Mouse (Mus musculus): ENCODE results near the gene Tanc2.

The Tanc2 gene

DNA sequence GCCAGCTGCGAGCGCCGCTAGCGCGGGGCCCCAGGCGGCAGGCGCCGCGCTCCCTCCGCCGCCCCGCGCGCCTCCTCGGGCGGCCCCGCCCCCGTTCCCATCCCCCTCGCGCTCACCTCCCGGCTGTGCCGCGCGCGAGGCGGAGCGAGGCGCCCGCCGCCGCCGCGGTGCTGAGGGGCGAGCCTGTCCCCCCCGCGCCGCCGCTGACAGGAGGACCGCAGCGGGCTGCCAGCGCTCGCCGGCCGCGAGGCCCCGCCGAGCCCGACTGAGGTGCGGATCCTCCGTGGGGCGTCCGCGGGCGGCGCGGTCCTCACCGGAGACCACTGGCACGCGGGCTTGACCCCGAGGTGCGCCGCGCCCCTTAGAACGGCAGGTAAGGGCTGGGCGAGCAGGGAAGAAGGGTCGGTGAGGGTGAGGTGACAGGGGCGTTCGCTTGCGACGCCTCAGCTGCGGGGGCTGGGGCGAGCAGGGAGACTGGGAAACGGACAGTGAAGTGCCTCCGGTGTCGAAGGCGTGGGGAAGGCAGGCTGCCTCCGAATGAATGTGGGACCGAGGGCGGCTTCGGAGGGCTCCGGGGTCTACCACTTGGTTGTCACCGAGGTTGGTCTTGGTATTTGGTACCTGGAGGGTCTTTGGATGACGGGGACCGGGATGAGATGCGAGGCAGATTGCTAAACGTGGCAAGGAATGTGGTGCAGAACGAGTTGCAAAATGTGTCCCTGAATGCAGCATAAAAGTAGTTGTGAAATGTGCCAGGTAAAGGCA is at the start of gene Tanc2:
Tanc2 (plus strand) TSS at position 110 of the 765 bp plus-strand sequence.
- peak; percentile 72 for DNase-seq (ENCODE audit: extremely low spot score, low spot score)

DNA sequence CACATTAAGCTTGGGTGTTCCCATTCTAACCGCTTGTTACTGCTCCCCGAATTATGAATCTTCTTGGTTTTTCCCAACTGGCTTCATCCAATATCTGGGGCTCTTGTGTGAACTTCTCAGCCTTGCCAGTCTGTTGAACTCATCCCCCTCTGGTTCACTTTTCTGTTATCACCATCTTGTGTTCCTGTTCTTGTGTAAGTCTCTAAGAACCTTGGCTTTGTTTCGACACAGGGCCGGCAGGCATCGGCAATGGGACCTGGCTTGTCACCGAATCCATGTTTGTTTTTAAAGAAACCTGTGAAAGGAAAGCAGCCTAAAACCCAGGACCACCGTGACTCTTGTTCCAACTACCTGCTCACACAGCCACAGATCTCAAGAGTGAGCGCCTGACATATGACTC is 49.0 kb upstream of the Tanc2 start:
- DNase-seq (ENCODE audit: extremely low spot score, low spot score) = no peak

DNA sequence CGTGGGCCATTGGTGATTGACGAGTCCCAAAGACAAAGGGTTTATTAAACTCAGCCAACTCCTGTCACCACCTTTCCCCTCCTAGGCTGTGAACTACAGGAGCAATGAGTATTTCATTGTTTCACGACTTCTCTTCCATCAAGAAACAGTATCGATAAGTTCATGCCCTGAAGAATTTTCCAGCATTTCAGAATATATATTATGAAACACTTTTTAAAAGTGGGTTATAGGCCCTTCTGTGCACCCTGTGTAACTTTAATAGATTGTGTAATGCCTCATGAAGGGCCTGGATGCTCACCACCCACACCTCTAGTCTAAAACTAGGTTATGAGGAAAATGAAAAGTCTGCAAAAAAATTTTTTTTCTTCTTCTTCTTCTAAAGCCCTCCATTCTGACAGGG is 48.4 kb upstream of the Tanc2 start:
- no peak for DNase-seq (ENCODE audit: extremely low spot score, low spot score)

DNA sequence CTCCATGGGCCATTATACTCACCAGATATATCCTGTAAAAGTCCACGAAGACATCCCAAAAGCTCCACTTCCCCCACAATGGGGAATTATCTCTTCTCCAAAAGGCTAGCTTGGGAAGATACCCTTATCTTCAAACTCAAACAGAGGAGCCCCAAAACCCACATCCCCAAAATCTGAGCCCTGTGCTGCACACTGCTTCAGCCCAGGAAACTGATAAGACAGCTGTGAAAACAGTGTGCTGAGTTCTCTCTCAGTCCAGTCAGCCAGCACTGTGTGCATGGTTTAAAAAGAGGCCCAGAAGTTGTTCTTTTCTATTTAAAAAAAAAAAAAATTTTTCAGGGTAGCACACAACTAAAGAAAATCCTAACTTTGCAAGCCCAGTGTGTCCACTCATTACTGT is 47.7 kb upstream of the Tanc2 start:
- DNase-seq (ENCODE audit: extremely low spot score, low spot score) = no peak

DNA sequence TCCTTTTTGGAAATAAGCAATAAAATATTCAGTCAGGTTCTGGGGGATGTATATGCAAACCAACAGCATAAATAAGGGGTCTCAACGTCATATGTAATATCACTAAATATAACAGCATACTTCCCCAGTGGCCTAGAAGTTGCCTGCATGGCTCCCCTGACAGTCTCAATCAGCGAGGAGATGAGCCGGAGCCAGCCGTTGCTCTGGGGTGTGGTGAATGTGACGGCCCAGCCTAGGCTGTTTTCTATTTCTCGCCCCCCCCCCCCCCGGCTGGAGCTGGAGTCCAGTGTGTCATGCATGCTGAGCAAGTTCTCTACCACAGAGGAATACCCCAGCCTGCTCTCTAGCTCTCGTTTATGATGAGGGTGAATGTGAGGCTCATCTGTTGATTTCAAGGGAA is 44.0 kb upstream of the Tanc2 start:
- no peak for DNase-seq (ENCODE audit: extremely low spot score, low spot score)

DNA sequence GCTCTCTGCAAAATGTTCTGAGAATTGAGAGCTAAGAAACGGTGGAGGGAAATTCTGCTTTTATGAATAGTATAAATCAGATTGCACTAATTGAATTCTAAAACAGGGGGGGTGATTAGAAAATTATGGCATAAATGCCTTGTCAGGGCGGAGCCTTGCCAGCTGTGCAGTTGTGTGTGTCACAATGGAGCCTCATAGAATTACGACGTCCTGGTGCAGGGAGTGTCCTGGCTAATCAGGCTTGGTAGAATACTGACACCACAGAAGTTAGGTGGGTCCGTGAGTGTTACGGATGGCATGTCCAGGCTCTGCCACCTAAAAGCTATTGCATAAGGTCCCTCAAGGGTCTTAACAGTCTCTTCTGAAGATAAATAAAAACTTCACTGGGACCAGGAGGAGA is 43.4 kb upstream of the Tanc2 start:
- no peak for DNase-seq (ENCODE audit: extremely low spot score, low spot score)

DNA sequence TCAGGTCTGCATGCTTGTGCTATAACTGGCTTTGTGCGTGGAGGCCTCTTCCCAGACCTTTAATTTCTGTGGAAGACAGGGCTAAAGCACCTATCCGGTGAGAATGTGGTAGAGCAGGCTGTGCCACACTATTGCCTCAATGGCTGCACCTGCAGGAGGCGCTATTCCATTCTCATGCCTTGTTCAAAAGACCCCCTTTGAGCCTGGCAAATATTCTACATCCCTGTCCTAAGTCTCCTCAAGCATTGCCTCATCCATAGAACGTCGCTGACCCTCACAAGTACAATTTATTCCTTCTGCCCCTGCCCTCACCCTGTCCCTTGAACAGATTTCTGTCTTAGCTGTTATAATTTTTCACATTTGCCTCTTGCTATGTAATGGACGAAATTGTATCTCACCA is 41.4 kb upstream of the Tanc2 start:
- DNase-seq (ENCODE audit: extremely low spot score, low spot score) = no peak

DNA sequence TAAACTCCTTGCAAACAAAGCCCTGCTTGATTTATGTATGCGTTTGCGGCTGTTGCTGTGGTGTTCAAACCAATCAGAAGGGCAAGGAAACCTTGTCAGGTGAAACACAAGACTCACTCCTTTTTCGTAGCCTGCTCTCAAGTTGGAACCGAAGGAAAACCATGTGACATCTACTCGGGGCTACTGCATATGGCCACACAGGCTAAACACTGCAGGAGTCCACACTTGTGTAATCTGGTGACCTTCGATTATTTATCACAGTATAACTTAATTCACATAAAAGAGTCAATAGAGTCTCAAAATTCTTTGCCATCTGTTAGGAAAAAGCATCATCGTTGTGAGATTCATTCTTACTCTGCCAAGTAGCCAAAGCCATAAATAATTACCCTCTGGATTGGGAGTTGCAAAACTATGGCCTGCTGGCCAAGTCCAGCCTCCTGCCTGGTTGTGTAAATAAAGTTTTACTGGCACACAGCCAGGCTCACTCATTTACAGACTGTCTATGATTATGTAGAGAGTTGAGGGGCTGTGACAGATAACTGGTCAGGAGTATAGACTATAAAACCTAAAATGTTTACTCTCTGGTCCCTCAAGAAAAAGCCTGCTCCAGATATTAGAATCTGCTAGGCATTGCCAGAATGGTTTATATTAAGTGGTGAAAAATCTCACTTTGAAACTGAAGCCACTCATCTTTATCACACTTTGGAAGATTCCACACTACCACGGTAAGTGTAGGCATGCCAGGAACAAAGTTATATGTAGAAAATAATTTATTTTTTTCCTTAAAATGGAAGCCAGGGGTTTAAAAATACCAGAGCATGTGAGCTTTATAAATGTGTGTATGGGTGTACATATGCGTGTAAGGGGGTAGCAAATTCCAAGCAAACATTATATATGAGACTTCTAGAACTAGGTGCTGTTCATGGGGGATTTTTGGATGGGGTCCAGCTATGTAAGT is 40.3 kb upstream of the Tanc2 start:
- DNase-seq (ENCODE audit: extremely low spot score, low spot score) = no peak

DNA sequence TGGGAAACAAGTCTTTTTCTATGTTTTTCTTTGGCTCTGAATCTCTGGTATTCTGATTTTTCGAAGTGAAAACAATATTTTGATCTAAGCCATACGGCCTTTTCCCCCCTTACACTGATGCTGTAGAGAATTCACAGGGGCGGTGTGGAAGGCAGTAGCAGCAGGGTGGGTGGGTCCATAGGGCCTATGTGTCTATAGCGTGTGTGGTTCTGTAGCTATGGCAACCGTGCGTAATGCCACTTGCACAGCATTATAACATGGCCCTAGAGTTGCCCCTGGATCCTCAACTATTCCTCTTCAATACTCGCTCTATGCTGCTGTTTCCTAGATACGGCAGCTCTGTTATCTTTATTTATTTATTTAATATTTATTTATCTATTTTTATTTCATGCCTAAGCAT is 32.5 kb upstream of the Tanc2 start:
- DNase-seq (ENCODE audit: extremely low spot score, low spot score) = no peak

DNA sequence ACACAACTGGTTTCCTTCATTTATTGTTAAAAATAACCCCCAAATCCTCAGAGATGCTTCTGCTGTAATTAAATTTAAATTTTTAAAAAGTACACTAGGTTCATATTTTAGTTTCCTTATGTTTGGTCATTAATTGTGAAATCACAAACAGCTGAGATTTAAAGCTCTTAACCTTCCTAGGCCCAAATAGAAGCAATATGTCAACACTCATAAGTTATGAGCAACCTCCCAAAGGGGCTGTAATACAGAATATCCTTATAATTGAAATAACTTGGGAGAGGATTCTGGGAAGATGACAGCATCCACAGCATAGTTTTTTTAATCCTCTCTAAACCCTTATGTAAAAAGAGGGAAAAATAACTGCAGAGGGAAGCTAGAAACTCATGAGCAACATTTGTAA is 31.7 kb upstream of the Tanc2 start:
- no peak for DNase-seq (ENCODE audit: extremely low spot score, low spot score)

DNA sequence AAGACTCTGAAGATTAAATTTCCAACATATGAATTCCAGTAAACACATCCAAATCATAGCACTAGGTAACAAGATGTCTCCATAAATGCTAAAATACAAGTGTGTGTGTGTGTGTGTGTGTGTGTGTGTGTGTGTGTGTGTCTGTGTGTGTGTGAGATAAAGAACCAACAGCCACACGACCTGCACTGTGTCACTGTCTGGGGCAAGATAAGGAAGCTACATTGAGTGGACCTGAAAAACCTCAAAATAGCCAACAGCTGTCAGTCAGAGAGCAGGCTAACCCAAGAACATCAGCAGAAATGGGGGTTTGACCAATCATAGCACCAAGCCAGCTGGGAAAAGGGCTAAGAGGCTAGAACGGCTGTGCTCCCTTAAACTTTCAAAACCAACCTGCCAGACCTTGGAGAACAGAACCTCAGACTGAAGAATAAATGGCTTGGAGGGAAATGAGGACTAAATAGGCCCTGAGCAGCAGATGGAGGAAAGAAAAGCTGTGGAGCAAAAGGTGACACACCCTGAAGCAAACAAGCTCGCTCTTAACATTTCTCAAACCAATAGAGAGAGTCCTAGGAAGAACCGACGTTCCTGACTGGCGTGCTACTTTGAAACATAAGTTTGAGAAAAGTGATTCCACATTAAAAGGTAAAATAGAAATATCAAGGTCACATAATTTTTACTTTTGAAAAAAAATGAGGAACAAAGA is 30.8 kb upstream of the Tanc2 start:
- no peak for DNase-seq (ENCODE audit: extremely low spot score, low spot score)

DNA sequence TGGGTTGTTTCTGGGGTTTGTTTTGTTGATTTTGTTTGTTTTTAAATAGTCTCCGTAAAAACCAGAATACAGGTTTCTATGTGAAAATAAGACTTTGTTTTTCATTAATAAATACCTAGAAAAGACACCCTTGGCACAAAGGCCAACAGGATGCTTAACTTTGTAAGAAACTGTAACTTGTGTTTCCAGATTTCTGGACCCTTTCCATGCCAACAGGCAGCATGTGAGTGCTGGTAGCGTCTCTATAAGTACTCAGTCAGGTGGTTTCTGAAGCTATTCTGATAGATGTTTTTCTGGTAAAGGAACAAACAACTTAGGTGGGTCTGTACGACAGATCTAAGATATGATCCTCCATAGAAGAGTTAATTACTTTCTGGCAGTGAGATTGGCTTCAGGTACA is 26.2 kb upstream of the Tanc2 start:
- no peak for DNase-seq (ENCODE audit: extremely low spot score, low spot score)

DNA sequence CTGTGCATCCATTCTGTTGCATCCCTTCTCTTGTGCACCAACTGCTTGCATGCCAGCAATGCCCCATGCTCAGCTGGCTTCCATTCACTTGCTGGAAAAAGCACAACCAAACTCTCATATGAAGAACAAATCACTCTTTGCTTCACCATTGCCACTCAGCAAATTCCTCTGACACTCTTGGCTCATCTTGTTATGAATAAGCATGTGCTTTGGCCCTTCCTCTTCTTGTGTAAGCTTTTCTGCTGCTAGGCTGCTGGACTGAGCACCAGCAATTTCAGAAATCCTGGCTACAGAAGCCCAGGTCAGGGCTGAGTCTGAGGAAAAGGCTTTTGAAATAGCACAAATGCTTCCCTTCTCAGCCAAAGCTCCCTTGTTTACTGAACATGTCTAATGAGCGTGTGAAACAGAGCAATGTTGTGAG is 22.6 kb upstream of the Tanc2 start:
- DNase-seq (ENCODE audit: extremely low spot score, low spot score) = no peak

DNA sequence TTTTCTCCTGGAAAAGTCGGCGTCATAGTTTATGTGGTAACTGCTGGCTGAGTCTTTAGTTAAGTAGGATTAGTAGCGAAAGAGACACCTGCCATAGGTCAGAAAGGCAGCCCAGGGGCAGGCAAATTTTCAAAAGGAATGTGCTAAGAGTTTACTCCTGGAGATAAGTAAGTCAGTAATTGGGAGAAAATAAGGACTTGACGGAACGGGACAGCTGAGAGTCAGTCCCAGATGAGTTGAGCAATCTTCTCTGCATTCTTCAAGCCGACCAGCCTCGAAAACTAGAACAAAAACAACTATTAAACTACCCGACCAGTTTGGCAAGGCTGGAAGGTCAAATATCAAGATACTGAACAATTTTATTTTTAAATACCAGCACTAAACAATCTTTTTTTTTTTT is 17.8 kb upstream of the Tanc2 start:
- DNase-seq (ENCODE audit: extremely low spot score, low spot score) = no peak

DNA sequence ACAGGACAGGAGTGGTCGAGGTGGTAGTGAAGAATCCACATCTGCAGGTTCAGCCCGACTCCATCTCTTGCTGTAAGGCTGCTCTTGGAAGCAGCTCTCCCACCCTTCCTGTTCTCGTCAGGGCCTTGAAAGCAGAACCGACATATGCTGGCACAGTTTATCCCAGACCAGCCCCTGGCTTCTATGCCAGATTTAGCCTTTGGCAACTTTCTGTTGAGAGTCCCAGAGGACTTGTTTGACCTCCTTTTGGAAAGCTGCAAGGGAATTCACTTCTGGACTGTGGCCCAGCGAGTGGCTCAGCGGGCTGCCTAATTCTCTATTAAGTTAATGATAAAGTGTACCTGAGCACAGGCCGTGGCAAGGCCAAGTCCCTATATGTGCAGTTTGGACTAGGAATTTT is 15.5 kb upstream of the Tanc2 start:
- DNase-seq (ENCODE audit: extremely low spot score, low spot score) = no peak

DNA sequence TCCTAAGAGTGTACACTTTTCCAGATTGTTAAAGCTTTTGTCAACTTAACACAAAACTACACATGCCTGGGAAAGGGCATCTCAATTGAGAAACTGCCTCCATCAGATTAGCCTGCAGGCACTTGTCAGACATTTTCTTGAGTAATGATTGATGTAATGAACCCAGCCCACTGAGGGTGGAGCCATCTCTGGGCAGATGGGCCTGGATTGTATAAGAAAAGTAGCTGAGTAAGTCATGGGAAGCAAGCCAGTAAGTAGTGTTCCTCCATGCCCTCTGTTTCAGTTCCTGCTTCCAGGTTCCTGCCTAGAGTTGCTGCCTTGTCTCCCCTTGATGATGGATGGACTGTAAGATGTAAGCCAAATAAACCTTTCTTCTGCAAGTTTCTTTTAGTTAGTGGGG is 12.6 kb upstream of the Tanc2 start:
- no peak for DNase-seq (ENCODE audit: extremely low spot score, low spot score)

DNA sequence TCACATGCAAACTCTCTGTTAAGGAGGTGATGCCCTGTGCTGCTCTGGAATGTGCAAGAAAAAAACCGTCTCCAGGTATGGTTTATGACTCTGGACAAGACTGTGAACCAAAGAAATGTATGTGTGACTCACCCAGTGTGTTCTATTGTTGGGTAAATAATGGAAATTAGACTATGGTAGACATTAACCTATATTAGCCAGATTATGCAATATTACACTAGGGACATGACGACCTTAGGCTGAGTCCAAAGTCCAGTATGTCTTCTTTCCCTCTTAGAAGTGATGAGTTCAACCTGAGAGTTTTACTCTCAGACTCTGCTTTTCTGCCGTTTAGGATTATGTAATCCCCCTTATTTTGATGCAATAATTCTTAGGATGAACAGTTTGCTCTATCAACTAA is 7.8 kb upstream of the Tanc2 start:
- no peak for DNase-seq (ENCODE audit: extremely low spot score, low spot score)

DNA sequence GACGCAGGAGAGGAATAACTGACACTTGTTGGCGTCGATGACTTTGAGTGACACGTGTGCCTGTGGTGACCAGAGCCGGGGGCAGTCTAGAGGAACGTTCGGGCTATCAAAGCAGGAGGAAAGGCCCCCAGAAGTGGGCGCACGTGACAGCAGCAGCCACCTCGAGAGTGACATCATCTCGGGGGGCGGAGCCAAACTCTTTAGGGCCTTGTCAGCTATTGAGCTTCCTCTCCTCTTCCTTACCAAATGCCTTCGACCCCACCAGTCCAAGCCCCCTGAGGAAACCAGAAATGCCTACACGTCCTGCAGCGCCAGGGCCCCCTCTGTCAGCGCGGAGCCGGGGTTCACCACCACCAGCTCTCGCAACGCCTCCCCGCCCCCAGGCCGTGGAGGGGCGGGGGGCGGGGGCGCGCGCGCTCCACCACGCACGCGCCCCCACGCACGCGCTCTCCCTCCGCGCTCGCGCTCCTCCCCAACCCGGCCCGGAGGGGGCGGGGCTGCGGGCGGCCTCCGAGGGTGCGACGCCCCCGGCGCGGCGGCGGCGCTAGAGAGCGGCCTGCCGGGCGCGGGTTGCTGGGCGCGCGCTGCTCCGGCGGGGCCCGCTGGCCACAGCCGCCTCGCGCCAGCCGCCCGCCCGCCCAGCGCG is 432 bp upstream of the Tanc2 start:
- DNase-seq (ENCODE audit: extremely low spot score, low spot score) = peak; percentile 91

DNA sequence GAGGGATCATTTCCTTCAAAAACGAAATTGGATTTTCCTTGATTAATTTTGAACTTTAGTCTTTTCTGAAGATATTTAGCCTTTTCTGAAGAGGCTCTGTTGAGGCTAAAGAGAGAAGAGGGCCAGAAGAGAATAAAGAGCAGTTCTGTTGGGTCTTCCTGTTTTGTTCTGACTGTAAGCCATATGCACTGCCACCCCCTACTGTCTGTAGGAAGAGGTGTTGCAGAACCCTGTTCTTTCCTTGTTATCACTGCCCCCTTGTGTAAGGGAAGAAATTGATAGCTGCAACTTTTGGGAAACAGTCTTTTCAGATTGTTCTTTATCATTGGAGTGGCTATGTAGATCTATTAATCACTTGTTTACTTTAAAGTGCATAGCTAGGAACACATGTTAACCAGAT is 2.1 kb downstream of the Tanc2 start:
- no peak for DNase-seq (ENCODE audit: extremely low spot score, low spot score)

DNA sequence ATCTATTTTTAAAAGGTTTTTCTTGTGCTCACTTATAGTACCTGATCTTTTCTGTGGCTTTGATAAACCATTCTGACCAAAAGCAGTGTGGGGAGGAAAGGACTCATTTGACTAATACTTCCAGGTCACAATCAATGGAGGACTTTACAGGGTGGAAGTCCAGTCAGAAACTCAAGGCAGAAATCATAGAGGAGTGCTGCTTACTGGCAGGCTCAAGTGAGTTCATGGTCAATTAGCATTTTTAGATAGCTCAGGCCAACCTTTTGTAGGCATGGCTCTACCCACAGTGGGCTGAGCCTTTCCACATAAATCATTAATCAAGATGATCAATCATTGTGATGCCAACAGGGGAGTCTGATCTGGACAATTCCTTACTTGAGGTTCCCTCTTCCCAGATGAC is 12.4 kb downstream of the Tanc2 start:
- no peak for DNase-seq (ENCODE audit: extremely low spot score, low spot score)

DNA sequence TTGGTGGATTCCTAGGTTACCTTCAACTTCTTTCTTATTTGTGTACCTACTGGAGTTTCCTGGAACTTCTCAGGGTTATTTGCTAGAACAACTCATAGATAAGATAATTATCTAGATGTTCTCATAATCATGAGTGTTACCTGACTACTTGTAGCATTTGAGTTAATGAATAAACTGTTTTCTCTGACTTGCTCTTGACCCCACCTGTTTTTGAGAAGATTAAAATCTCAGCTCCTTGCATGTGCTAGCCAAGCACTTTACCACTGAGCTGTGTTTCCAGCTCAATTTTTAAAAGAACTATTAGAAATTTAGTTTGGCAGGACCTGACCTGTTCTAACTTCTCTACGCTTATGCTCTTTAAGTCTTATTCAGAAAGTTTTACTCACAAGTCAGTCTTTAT is 36.4 kb downstream of the Tanc2 start:
- DNase-seq (ENCODE audit: extremely low spot score, low spot score) = no peak

DNA sequence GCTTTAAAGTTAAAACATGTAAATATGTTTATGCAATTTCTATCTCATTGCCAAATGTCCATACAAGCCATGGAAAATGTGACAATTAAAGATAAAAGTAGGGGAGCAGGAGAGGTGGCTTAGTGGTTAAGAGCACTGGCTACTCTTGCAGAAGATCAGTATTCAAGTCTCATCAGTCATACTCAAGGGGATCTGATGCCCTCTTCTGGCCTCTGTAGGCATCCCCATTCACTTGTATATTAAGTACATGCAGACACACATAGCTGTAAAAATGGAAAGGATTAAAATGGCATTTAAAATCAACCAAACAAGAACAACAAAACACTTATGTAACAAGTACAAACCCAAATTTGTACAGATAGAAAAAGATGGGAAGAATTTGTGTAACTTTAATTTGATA is 54.2 kb downstream of the Tanc2 start:
- DNase-seq (ENCODE audit: extremely low spot score, low spot score) = no peak
